Mouse (Mus musculus) liver, adult 2 months (tissue): ENCODE data around the gene Serpina3c. TPM values are rescaled to one million over a fixed set of nuclear protein-coding genes. Genes with fewer than 3 reads are reported as not detected.

Source experiments
- DNase-seq: peaks from one replicate; pipeline ENCODE4 v3.0.0-alpha.2; 2011; ENCODE audit warnings: low read depth, low spot score; ENCODE audit errors: extremely low read depth
- H3K27ac ChIP-seq: fragments of 200-500 bp; replicated peaks from 2 replicates; pipeline ENCODE4 v1.5.1; 2012; ENCODE audit warnings: low read depth, mild to moderate bottlenecking, control low read depth, inconsistent platforms, low read length; ENCODE audit not compliant: insufficient read depth
- H3K27me3 ChIP-seq: fragments of 200-500 bp; 2 replicates; pipeline ENCODE4 v1.6.1; 2012; ENCODE audit warnings: mild to moderate bottlenecking, moderate library complexity, low read length, inconsistent platforms; ENCODE audit not compliant: control insufficient read depth, insufficient read depth
- H3K36me3 ChIP-seq: fragments of 200-500 bp; 2 replicates; pipeline ENCODE4 v1.6.1; 2012; ENCODE audit warnings: low read length, inconsistent platforms; ENCODE audit not compliant: control insufficient read depth, insufficient read depth
- H3K4me1 ChIP-seq: fragments of 200-500 bp; 2 replicates; pipeline ENCODE4 v1.6.1; 2011; ENCODE audit warnings: low read length; ENCODE audit not compliant: control insufficient read depth, insufficient read depth
- H3K4me3 ChIP-seq: fragments of 200-500 bp; 2 replicates; pipeline ENCODE4 v1.5.1; 2011; ENCODE audit warnings: low read depth, mild to moderate bottlenecking, control low read depth, low read length, moderate library complexity; ENCODE audit not compliant: insufficient read depth
- H3K79me2 ChIP-seq: fragments of 200-500 bp; 2 replicates; pipeline ENCODE4 v1.6.1; 2012; ENCODE audit warnings: inconsistent platforms, mild to moderate bottlenecking, low read length, moderate library complexity; ENCODE audit not compliant: control insufficient read depth, insufficient read depth
- H3K9ac ChIP-seq: fragments of 200-500 bp; 2 replicates; pipeline ENCODE4 v1.6.1; 2012; ENCODE audit warnings: low read depth, mild to moderate bottlenecking, control low read depth, inconsistent platforms, low read length
- CTCF ChIP-seq: fragments of 200-500 bp; IDR thresholded peaks from 2 replicates; pipeline ENCODE4 v1.5.1; 2011; ENCODE audit warnings: low read depth, low read length, control low read depth
- POLR2A ChIP-seq: fragments of 200-500 bp; IDR thresholded peaks from 2 replicates; pipeline ENCODE4 v1.6.1; 2011; ENCODE audit warnings: low read length, control low read depth; ENCODE audit not compliant: insufficient read depth; ENCODE audit errors: extremely low read depth
- WGBS: fragments of 180-500 bp; shearing (Covaris S2); methylation state at CpG from one replicate; pipeline ENCODE4 v1.1.7; 2018; 5-methylcytosine and 5-hydroxymethylcytosine counted together
- polyA plus RNA-seq: library from polyadenylated mRNA; depleted of rRNA; stranded (reverse); fragments of >200 nt; gene quantifications from 2 replicates; pipeline ENCODE4 v1.2.3, GENCODE M21; 2012; rRNA removed
- total RNA-seq: library from RNA; depleted of rRNA; stranded (reverse); fragments of >200 nt; gene quantifications from 2 replicates; pipeline ENCODE4 v1.2.3, GENCODE M21; 2014; rRNA removed

Gene Serpina3c
- total RNA-seq (0.20 TPM in 1 of 2 replicates, not detected in the other), polyA plus RNA-seq (not detected in 2 replicates)

- H3K4me1 ChIP-seq: peaks cover 4% of the 10 kb centered on the region; the same call in 1 of the 2 replicates
- no peak within 1 kb of the TSS for H3K9ac ChIP-seq
- H3K79me2 ChIP-seq: no peaks in the 10 kb centered on the region
- TF ChIP-seq POLR2A: no peak
- no peaks in the 10 kb centered on the region for H3K27me3 ChIP-seq
- DNase-seq: no peak
- no peaks in the 10 kb centered on the region for H3K36me3 ChIP-seq
- H3K27ac ChIP-seq: no peak within 1 kb of the TSS; the same call in 1 of the 2 replicates
- no peak within 1 kb of the TSS for H3K4me3 ChIP-seq
- WGBS: 68% methylated on average over 2 of the region's 2 CpGs
Observed at GRCm38 (mm10) chr12:104153656-104154055, at the start of gene Serpina3c. Gene Serpina3c, minus strand, starts transcription at chr12:104153870.

- TF ChIP-seq CTCF (no peak), POLR2A (no peak)
Observed at GRCm38 (mm10) chr12:104190852-104191251, 37.2 kb upstream of the Serpina3c start.

GRCm38 (mm10) chr12:104189246-104189645 lies 35.6 kb upstream of the Serpina3c start:
- Histone ChIP-seq H3K79me2 (no peaks in the 10 kb centered on the region), H3K27me3 (no peaks in the 10 kb centered on the region), H3K9ac (no peak overlapping the region), H3K4me3 (no peak overlapping the region), H3K27ac (no peak overlapping the region), H3K36me3 (no peaks in the 10 kb centered on the region), H3K4me1 (no peaks in the 10 kb centered on the region)
- TF ChIP-seq CTCF (no peak), POLR2A (no peak)
- 96% methylated on average over 2 of the region's 2 CpGs for WGBS
- DNase-seq: no peak

More at GRCm38 (mm10) chr12:104190852-104191251, 37.2 kb upstream of the Serpina3c start:
- H3K27me3 ChIP-seq: no peaks in the 10 kb centered on the region
- no peak overlapping the region for H3K9ac ChIP-seq
- no peaks in the 10 kb centered on the region for H3K4me1 ChIP-seq
- H3K79me2 ChIP-seq: no peaks in the 10 kb centered on the region
- no peak overlapping the region for H3K4me3 ChIP-seq
- no peak overlapping the region for H3K27ac ChIP-seq
- no peaks in the 10 kb centered on the region for H3K36me3 ChIP-seq
- DNase-seq: no peak

- Histone ChIP-seq H3K27me3 (no peaks in the 10 kb centered on the region), H3K4me1 (no peaks in the 10 kb centered on the region), H3K4me3 (no peak overlapping the region), H3K27ac (no peak overlapping the region), H3K9ac (no peak overlapping the region), H3K36me3 (no peaks in the 10 kb centered on the region), H3K79me2 (no peaks in the 10 kb centered on the region)
- WGBS: 90% methylated on average over 3 of the region's 3 CpGs
- peak; percentile 18 for DNase-seq
- TF ChIP-seq CTCF (no peak), POLR2A (no peak)
Observed at GRCm38 (mm10) chr12:104186041-104186581, 32.4 kb upstream of the Serpina3c start.

GRCm38 (mm10) chr12:104185046-104185445 lies 31.4 kb upstream of the Serpina3c start:
- DNase-seq: no peak
- H3K27me3 ChIP-seq: no peaks in the 10 kb centered on the region
- no peak for TF ChIP-seq CTCF
- no peak for TF ChIP-seq POLR2A
- WGBS: 94% methylated on average over 4 of the region's 4 CpGs
- no peak overlapping the region for H3K9ac ChIP-seq
- no peak overlapping the region for H3K4me3 ChIP-seq
- H3K79me2 ChIP-seq: no peaks in the 10 kb centered on the region
- H3K4me1 ChIP-seq: no peaks in the 10 kb centered on the region
- no peaks in the 10 kb centered on the region for H3K36me3 ChIP-seq
- H3K27ac ChIP-seq: no peak overlapping the region

GRCm38 (mm10) chr12:104178987-104179386 lies 25.3 kb upstream of the Serpina3c start:
- DNase-seq: no peak
- Histone ChIP-seq H3K27me3 (no peaks in the 10 kb centered on the region), H3K36me3 (no peaks in the 10 kb centered on the region), H3K9ac (no peak overlapping the region), H3K79me2 (no peaks in the 10 kb centered on the region), H3K4me1 (peaks cover 3% of the 10 kb centered on the region; the same call in 1 of the 2 replicates), H3K27ac (no peak overlapping the region), H3K4me3 (no peak overlapping the region)
- TF ChIP-seq POLR2A (no peak), CTCF (no peak)
- WGBS: 89% methylated on average over 2 of the region's 2 CpGs
